Mouse (Mus musculus) hindbrain, embryonic 11.5 days (tissue): Measurements from ENCODE around the gene Tnip1. TPM values are rescaled to one million over a fixed set of nuclear protein-coding genes. Genes with fewer than 3 reads are reported as not detected.

Experiments
- ATAC-seq: fragments of 200-750 bp; cut with Nextera tagmentation; 2 replicates; pipeline ENCODE4 v1.8.0; 2017; ENCODE audit warnings: mild to moderate bottlenecking, moderate TSS enrichment, moderate library complexity; ENCODE audit not compliant: low FRiP score
- DNase-seq: peaks from one replicate; pipeline ENCODE4 v3.0.0-alpha.2; 2015; ENCODE audit warnings: low spot score
- H3K27ac ChIP-seq: fragments of 300-500 bp; sonication (generic); 2 replicates; pipeline ENCODE4 v1.5.1; 2014; ENCODE audit warnings: mild to moderate bottlenecking, low read depth, low read length
- H3K27me3 ChIP-seq: fragments of 300-500 bp; sonication (generic); 2 replicates; pipeline ENCODE4 v1.6.1; 2014; ENCODE audit warnings: mild to moderate bottlenecking, low read length, moderate library complexity, mixed read lengths; ENCODE audit not compliant: control insufficient read depth, insufficient read depth
- H3K36me3 ChIP-seq: fragments of 300-500 bp; sonication (generic); 2 replicates; pipeline ENCODE4 v1.6.1; 2014; ENCODE audit warnings: mild to moderate bottlenecking, low read length, moderate library complexity, mixed read lengths; ENCODE audit not compliant: control insufficient read depth, insufficient read depth
- H3K4me1 ChIP-seq: fragments of 300-500 bp; sonication (generic); replicated peaks from 2 replicates; pipeline ENCODE4 v1.6.1; 2014; ENCODE audit warnings: low read length, mixed read lengths; ENCODE audit not compliant: control insufficient read depth, insufficient read depth
- H3K4me2 ChIP-seq: fragments of 300-500 bp; sonication (generic); replicated peaks from 2 replicates; pipeline ENCODE4 v1.6.1; 2014; ENCODE audit warnings: mild to moderate bottlenecking, low read depth, low read length
- H3K4me3 ChIP-seq: fragments of 300-500 bp; sonication (generic); 2 replicates; pipeline ENCODE4 v1.5.1; 2014; ENCODE audit warnings: low read depth, low read length
- H3K9ac ChIP-seq: fragments of 300-500 bp; sonication (generic); 2 replicates; pipeline ENCODE4 v1.6.1; 2014; ENCODE audit warnings: low read depth, low read length
- H3K9me3 ChIP-seq: fragments of 300-500 bp; sonication (generic); 2 replicates; pipeline ENCODE4 v1.6.1; 2016; ENCODE audit warnings: low read length; ENCODE audit not compliant: control insufficient read depth
- WGBS: fragments of 180-500 bp; shearing (Covaris S2); extraction: QIAGEN DNeasy Blood & Tissue Kit; methylation state at CpG from one replicate; pipeline ENCODE4 v1.1.7; 2014; 5-methylcytosine and 5-hydroxymethylcytosine counted together
- polyA plus RNA-seq: library from polyadenylated mRNA; unstranded; fragments of >200 nt; fragmentation: Nextera tagmentation; extraction: Ambion mirVana; gene quantifications from 2 replicates; pipeline ENCODE4 v1.2.1, GENCODE M21; 2014

Gene Tnip1
- polyA plus RNA-seq, 1 experiment from 2014 or later: 10.3 TPM

DNA sequence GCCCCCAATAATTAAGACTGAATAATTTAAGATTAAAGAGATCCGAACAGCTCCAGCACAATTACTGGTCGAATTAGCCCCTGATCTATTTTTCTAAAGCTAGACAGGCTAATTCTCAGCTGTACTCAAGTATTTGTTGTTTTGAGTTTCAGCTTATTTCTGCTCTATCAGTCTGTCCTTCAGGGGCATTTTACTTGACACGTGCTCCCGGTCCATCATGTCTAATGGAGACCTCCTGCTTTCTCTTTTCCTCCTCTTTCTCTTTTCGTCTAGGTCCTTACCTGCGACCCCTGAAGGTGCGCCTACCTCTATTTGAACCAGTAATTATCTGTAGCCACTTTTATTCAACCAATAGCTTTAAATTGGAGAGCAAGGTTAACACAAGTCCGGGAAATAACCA, 8.0 kb downstream of the Tnip1 start:
- DNase-seq (no peak), ATAC-seq (no peak)
- Histone ChIP-seq H3K4me3 (no peak overlapping the region), H3K4me2 (no peak overlapping the region), H3K27me3 (no peaks in the 10 kb centered on the region), H3K4me1 (no peaks in the 10 kb centered on the region; the same call in 1 of the 2 replicates), H3K9me3 (no peaks in the 10 kb centered on the region), H3K36me3 (no peaks in the 10 kb centered on the region), H3K9ac (no peak overlapping the region), H3K27ac (no peak overlapping the region; the same call in 1 of the 2 replicates)
- WGBS: 87% methylated on average over 8 of the region's 8 CpGs

DNA sequence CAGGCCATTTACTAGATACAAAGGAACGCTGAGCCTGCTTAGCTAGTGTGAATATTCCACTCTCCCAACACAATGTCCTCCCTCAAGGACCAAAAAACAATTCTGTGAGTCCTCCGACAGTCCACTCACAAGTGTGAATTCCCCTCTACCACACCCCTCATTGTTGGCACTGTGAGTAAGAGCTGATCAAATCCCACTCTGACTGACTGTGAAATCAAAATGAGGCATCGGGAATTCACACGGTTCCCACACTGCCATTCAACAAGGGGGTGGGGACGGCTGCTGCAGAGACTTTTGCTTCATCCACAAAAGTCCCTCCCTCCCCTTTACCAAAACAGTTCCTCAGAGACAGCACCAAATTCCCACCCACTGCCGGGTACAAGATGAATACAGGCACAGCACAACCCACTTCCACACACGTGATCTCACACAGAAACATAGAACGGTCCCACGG, 8.7 kb downstream of the Tnip1 start:
- Histone ChIP-seq H3K9ac (no peak overlapping the region), H3K4me1 (no peaks in the 10 kb centered on the region; the same call in 1 of the 2 replicates), H3K4me2 (no peak overlapping the region), H3K27me3 (no peaks in the 10 kb centered on the region), H3K4me3 (no peak overlapping the region), H3K9me3 (no peaks in the 10 kb centered on the region), H3K27ac (no peak overlapping the region; the same call in 1 of the 2 replicates), H3K36me3 (no peaks in the 10 kb centered on the region)
- no peak for ATAC-seq
- WGBS: 37% methylated on average over 9 of the region's 9 CpGs
- DNase-seq: peak; percentile 13

DNA sequence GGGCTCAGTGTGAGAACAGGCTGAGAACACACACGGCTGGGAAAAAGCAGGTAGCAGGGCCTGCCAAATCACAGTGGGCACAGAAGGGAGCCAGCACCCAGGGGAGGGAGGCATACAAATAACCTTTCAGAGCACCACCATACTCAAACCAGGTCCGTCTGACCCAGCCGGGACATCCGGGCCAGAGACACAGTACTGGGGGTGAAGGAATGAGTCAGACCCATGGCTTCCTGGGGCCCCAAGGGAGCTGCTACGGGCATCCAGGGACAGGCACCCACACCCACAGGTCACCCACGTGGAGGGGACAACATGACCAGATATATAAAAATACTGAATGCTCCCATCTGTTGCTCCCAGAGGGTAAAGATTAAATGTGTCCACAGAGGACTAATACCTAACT, 10.1 kb downstream of the Tnip1 start:
- Histone ChIP-seq H3K4me1 (no peaks in the 10 kb centered on the region; the same call in 1 of the 2 replicates), H3K27ac (no peak overlapping the region), H3K27me3 (no peaks in the 10 kb centered on the region), H3K9me3 (no peaks in the 10 kb centered on the region), H3K4me3 (no peak overlapping the region), H3K36me3 (no peaks in the 10 kb centered on the region), H3K4me2 (no peak overlapping the region), H3K9ac (no peak overlapping the region)
- DNase-seq (no peak), ATAC-seq (no peak)
- 73% methylated on average over 6 of the region's 6 CpGs for WGBS

DNA sequence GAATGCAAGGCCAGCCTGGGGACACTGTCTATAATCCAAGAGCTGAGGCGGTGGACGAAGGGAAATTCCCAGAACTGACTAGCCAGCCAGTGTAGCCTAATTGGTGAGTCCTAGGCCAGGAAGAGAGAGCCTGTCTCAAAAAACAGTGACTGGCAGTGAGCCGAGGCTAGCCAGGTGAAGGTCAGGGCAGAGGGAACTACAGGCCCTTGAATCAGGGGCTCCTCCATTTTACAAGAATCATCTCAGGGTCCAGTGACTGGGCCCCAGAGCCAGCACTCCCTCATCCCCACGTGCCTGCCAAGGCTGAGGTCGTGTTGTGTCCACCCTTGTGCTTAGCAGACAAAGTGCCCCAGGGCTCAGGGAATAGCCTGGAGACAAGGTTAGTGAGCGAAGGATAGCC, 12.0 kb downstream of the Tnip1 start:
- no peak for DNase-seq

DNA sequence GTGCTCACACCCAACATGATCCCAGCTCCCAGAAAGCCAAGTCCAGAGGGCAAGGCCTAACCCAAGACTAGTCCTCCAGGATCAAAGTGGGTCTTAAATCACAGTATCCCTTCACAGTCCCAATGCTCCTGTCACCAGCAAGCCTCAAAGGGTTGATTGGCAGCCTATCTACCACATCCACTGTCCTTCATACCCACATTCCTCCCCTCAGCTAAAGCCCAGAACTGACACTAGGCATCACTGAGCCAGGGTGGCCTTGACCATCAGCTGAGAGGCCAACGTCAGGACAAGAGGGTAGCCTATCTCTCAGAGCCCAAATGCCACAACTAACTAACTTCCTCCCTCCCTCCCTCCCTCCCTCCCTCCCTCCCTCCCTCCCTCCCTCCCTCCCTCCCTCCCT, 13.0 kb downstream of the Tnip1 start:
- Histone ChIP-seq H3K4me2 (no peak overlapping the region), H3K4me1 (no peaks in the 10 kb centered on the region; the same call in 1 of the 2 replicates), H3K9ac (no peak overlapping the region), H3K9me3 (no peaks in the 10 kb centered on the region), H3K27me3 (no peaks in the 10 kb centered on the region), H3K36me3 (no peaks in the 10 kb centered on the region), H3K27ac (no peak overlapping the region), H3K4me3 (no peak overlapping the region)
- 80% methylated on average over 1 of the region's 1 CpGs for WGBS
- ATAC-seq (no peak), DNase-seq (no peak)

More for the DNA sequence above, 12.0 kb downstream of the Tnip1 start:
- ATAC-seq: no peak
- 80% methylated on average over 6 of the region's 6 CpGs for WGBS
- Histone ChIP-seq H3K27ac (no peak overlapping the region), H3K4me3 (no peak overlapping the region), H3K9ac (no peak overlapping the region), H3K4me1 (no peaks in the 10 kb centered on the region; the same call in 1 of the 2 replicates), H3K36me3 (no peaks in the 10 kb centered on the region), H3K4me2 (no peak overlapping the region), H3K9me3 (no peaks in the 10 kb centered on the region), H3K27me3 (no peaks in the 10 kb centered on the region)

DNA sequence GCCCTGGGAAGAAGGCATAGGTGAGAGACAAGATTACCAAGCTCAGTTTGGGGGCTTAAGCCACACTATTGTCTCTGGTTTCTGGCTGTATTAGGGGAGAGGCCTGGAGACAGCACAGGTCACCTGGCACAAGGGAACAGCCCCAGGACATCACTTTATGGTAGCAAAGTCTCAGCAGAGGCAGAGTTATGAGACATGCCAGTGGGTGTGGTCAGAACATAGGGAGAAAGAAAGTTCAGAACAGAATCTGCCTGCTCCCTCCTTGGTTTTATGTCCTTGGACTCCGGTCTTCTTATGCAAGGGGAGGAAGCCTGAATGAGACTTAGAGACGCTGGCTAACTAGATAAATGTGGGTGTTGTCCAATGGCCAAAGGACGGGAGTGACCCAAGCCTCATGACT, 18.0 kb downstream of the Tnip1 start:
- no peaks in the 10 kb centered on the region for H3K9me3 ChIP-seq

DNA sequence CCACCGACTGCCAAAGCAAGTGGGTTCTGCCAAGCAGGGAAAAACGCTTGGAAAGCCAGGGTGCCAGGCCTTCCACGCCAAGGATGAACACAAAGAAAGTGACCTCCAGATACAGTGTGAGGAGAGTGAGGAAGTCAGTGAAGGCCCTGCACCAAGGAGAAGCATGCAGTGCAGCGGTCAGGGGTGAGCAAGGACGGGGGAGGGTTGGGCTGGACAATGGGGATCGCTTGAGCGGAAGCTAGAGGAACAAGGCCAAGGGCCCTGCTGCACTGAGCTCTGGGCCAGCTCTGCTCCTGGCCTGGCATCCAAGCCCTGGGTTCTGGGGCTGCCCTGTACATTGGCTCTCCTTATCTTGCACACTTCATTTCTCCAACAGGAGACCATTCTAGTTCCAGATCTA, 22.7 kb downstream of the Tnip1 start:
- H3K36me3 ChIP-seq: no peaks in the 10 kb centered on the region
- H3K4me3 ChIP-seq: no peak overlapping the region
- H3K9ac ChIP-seq: no peak overlapping the region
- no peaks in the 10 kb centered on the region for H3K4me1 ChIP-seq
- no peaks in the 10 kb centered on the region for H3K9me3 ChIP-seq
- no peak for DNase-seq
- ATAC-seq: no peak
- WGBS: 67% methylated on average over 7 of the region's 7 CpGs
- H3K27ac ChIP-seq: no peak overlapping the region
- H3K4me2 ChIP-seq: no peak overlapping the region
- H3K27me3 ChIP-seq: no peaks in the 10 kb centered on the region

More for the DNA sequence above, 18.0 kb downstream of the Tnip1 start:
- no peaks in the 10 kb centered on the region for H3K36me3 ChIP-seq
- no peak overlapping the region for H3K4me2 ChIP-seq
- no peak overlapping the region for H3K4me3 ChIP-seq
- DNase-seq: no peak
- WGBS: 92% methylated on average over 3 of the region's 3 CpGs
- H3K9ac ChIP-seq: no peak overlapping the region
- no peak for ATAC-seq
- no peaks in the 10 kb centered on the region for H3K4me1 ChIP-seq
- no peaks in the 10 kb centered on the region for H3K27me3 ChIP-seq
- no peak overlapping the region for H3K27ac ChIP-seq

DNA sequence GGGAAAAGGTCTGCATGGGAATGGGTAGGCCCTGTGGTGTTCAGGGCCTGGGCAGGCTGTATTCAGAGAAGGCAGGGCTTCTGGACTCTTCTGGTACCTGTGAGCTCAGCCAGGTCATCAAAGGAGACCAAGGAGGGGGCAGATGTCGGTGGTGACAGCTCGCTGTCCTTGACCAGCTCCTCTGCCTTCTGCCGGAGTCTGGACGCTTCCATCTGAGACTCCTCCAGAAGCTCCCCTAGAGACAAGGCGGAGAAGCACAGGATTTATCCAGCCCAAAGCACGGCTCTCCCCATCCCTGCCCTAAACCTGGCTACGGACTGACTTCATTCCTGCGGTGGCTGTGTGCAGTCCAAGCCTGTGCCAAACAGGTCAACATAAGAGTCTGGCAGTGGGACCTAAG, 23.2 kb downstream of the Tnip1 start:
- Histone ChIP-seq H3K4me1 (no peaks in the 10 kb centered on the region), H3K27ac (no peak overlapping the region), H3K27me3 (no peaks in the 10 kb centered on the region), H3K9ac (no peak overlapping the region), H3K9me3 (no peaks in the 10 kb centered on the region), H3K36me3 (no peaks in the 10 kb centered on the region), H3K4me3 (no peak overlapping the region), H3K4me2 (no peak overlapping the region)
- ATAC-seq: no peak
- no peak for DNase-seq
- 86% methylated on average over 8 of the region's 8 CpGs for WGBS

DNA sequence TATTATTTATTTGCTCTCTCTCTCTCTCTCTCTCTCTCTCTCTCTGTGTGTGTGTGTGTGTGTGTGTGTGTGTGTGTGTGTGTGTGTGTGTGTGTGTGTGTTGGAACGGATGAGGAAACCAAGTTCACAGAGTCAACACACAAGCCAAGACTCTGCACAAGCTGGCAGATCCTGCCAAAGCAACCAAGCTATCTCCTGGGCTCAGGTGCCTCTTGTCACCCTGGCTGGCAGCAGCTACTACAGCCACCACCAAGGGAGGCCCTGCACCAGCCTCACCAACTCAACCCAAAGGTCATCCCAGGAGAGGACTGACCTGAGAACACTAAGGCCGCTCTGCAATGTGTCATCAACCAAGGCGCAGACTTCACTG, 26.0 kb downstream of the Tnip1 start:
- DNase-seq: no peak
- H3K36me3 ChIP-seq: no peaks in the 10 kb centered on the region
- no peak overlapping the region for H3K27ac ChIP-seq
- no peak overlapping the region for H3K4me3 ChIP-seq
- H3K9ac ChIP-seq: no peak overlapping the region
- no peaks in the 10 kb centered on the region for H3K4me1 ChIP-seq
- WGBS: 77% methylated on average over 3 of the region's 3 CpGs
- H3K4me2 ChIP-seq: no peak overlapping the region
- ATAC-seq: no peak
- no peaks in the 10 kb centered on the region for H3K9me3 ChIP-seq
- H3K27me3 ChIP-seq: no peaks in the 10 kb centered on the region
